Mouse (Mus musculus) cerebellum, adult 2 months (tissue): ENCODE measurements around the gene Cntnap2. TPM values are rescaled to one million over a fixed set of nuclear protein-coding genes. Genes with fewer than 3 reads are reported as not detected.
"Not testable (repeated sequence)": the region's sequence is repeated elsewhere in the genome, so short reads cannot be mapped to it uniquely, and the experiment has no call there.

Source experiments
- DNase-seq, 2 experiments: peaks; one replicate each; pipeline ENCODE4 v3.0.0; 2021
- H3K27ac ChIP-seq: fragments of 200-500 bp; 2 replicates; pipeline ENCODE4 v1.5.1; 2012; ENCODE audit warnings: low read length, control low read depth, inconsistent platforms; ENCODE audit not compliant: insufficient read depth
- H3K27me3 ChIP-seq: fragments of 200-500 bp; 2 replicates; pipeline ENCODE4 v1.6.1; 2012; ENCODE audit warnings: inconsistent platforms, mild to moderate bottlenecking, low read length, moderate library complexity; ENCODE audit not compliant: control insufficient read depth, insufficient read depth
- H3K4me1 ChIP-seq: fragments of 200-500 bp; 2 replicates; pipeline ENCODE4 v1.6.1; 2011; ENCODE audit warnings: low read length; ENCODE audit not compliant: control insufficient read depth, insufficient read depth
- H3K4me3 ChIP-seq: fragments of 200-500 bp; replicated peaks from 2 replicates; pipeline ENCODE3; 2011; ENCODE audit warnings: mild to moderate bottlenecking, low read depth, low read length, control low read depth; ENCODE audit not compliant: insufficient read depth
- CTCF ChIP-seq: fragments of 200-500 bp; IDR thresholded peaks from 2 replicates; pipeline ENCODE4 v1.5.1; 2011; ENCODE audit warnings: low read depth, mild to moderate bottlenecking, control low read depth, low read length, moderate library complexity, borderline replicate concordance; ENCODE audit not compliant: insufficient read depth
- POLR2A ChIP-seq: fragments of 200-500 bp; IDR thresholded peaks from 2 replicates; pipeline ENCODE4 v1.6.1; 2011; ENCODE audit warnings: low read length, control low read depth, borderline replicate concordance; ENCODE audit not compliant: insufficient read depth
- WGBS: fragments of 180-500 bp; shearing (Covaris S2); methylation state at CpG from one replicate; pipeline ENCODE4 v1.1.7; 2018; 5-methylcytosine and 5-hydroxymethylcytosine counted together
- polyA plus RNA-seq: library from polyadenylated mRNA; depleted of rRNA; stranded (reverse); fragments of >200 nt; gene quantifications from 2 replicates; pipeline ENCODE4 v1.2.3, GENCODE M21; 2012

The Cntnap2 gene
- polyA plus RNA-seq, 1 experiment, result 32.4 TPM

DNA sequence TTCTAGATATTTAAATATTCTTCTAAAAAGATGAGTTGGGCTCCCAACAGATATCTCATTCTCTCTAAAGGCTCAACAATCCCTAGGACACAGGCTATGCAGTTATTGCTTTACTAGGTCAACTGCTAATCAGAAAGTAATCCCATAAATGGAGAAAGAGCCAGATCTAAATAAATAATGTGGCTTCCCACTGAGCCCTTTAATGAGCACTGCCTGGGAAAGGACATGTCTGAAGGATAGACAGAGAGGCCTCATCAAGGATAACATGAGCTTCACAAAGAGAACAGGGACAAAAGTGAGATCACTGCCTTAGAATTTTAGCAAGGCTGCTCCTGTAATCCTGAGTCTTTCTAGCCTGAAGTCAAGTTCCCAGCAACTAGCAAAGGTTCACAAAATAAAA is 2138.4 kb downstream of the Cntnap2 start:
- no peak overlapping the region for H3K27ac ChIP-seq

DNA sequence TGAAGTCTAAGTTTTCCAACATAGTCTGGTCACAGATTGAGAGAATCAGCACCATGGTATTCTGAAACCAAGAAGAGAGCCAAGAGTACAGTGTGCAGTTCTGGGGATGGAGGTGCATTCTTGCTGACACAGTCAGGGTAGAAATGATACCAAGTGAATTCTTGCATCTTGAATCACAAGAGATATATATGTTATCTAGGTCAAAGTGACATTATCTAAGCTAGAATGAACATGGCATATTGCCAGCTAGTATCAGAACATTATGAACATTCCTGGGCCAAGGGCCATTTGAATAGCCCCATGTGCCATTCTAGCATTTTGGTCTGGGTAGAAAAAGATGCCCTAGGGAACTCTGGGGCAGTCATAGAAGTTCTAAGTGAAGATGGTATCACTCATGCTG is 2141.5 kb downstream of the Cntnap2 start:
- no peaks in the 10 kb centered on the region; the same call in 1 of the 2 replicates for H3K4me1 ChIP-seq
- no peaks in the 10 kb centered on the region for H3K27me3 ChIP-seq
- TF ChIP-seq POLR2A (no peak), CTCF (no peak)
- H3K4me3 ChIP-seq, result no peak overlapping the region
- no peak overlapping the region for H3K27ac ChIP-seq
- no peak for DNase-seq

More for the DNA sequence above, 2138.4 kb downstream of the Cntnap2 start:
- DNase-seq, result peak in 1 of 2 experiments; percentile 15
- Histone ChIP-seq H3K27me3 (no peaks in the 10 kb centered on the region), H3K4me1 (no peaks in the 10 kb centered on the region; the same call in 1 of the 2 replicates), H3K4me3 (no peak overlapping the region)
- TF ChIP-seq CTCF (no peak), POLR2A (no peak)

DNA sequence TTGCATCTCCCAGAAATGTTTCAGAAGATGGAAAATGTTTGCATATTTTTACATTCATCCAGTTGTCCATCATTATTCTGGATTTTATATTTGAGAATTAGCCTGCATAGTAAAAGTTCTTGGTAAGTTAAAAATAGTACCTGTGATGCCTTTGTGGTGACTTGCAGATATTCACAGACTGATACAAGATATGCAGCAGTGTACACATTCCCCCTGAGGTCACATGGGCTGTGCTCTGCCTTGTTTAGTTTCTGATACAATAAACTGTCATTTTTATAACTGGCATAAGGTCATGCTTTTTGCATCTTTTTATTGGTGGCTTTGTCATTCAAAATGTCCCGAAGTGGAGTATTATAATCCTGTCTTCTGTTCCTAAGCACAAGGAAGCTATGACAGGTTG is 2148.9 kb downstream of the Cntnap2 start:
- Histone ChIP-seq H3K27ac (no peak overlapping the region), H3K4me1 (no peaks in the 10 kb centered on the region), H3K4me3 (no peak overlapping the region), H3K27me3 (no peaks in the 10 kb centered on the region)
- no peak for DNase-seq
- WGBS, result 91% methylated on average over 1 of the region's 1 CpGs
- no peak for TF ChIP-seq CTCF
- TF ChIP-seq POLR2A, result no peak

- H3K27ac ChIP-seq, result no peak overlapping the region
- no peaks in the 10 kb centered on the region for H3K4me1 ChIP-seq
- TF ChIP-seq POLR2A, result no peak
- TF ChIP-seq CTCF, result no peak
- H3K27me3 ChIP-seq, result no peaks in the 10 kb centered on the region
- H3K4me3 ChIP-seq, result no peak overlapping the region
- no peak for DNase-seq
These were observed 2155.6 kb downstream of the Cntnap2 start for GRCm38 (mm10) chr6:47214731-47215130.

- H3K27ac ChIP-seq, H3K4me3 ChIP-seq, H3K27me3 ChIP-seq, H3K4me1 ChIP-seq, DNase-seq: not testable (repeated sequence)
- WGBS, result 71% methylated on average over 1 of the region's 1 CpGs
These were observed 2164.4 kb downstream of the Cntnap2 start for GRCm38 (mm10) chr6:47223578-47223977.

DNA sequence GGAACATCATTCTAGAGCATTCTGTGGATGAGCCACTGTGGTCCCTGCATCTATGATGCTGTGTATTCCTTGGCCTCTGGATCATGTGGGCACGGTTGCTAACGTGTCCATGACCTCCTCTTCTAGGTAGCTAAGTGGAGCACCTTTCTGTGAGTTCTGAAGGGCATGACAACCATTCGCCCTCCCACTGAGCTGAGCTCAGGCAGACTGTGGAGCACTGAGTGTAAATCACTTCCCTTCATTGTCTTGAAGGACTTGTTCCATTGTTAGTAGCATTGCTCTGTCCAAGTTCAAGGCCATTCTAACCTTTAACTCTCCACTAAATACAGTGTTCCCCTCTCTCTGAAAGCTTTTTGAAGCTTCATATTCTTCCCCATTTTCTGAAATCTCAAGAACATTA is 2166.2 kb downstream of the Cntnap2 start:
- not testable (repeated sequence) for H3K4me3 ChIP-seq, H3K27ac ChIP-seq, H3K27me3 ChIP-seq, H3K4me1 ChIP-seq, DNase-seq
- 83% methylated on average over 3 of the region's 3 CpGs for WGBS

- Histone ChIP-seq H3K4me3 (no peak overlapping the region), H3K27me3 (no peaks in the 10 kb centered on the region), H3K27ac (no peak overlapping the region), H3K4me1 (no peaks in the 10 kb centered on the region)
- WGBS, result 61% methylated on average over 3 of the region's 3 CpGs
- no peak for DNase-seq
- TF ChIP-seq CTCF (no peak), POLR2A (no peak)
These were observed 2168.4 kb downstream of the Cntnap2 start for GRCm38 (mm10) chr6:47227601-47228000.

- no peak overlapping the region for H3K27ac ChIP-seq
- no peaks in the 10 kb centered on the region for H3K27me3 ChIP-seq
- no peak for TF ChIP-seq POLR2A
- TF ChIP-seq CTCF, result no peak
- WGBS, result 54% methylated on average over 7 of the region's 7 CpGs
- H3K4me3 ChIP-seq, result no peak overlapping the region
- H3K4me1 ChIP-seq, result no peaks in the 10 kb centered on the region
- DNase-seq, result no peak
These were observed 2169.6 kb downstream of the Cntnap2 start for GRCm38 (mm10) chr6:47228676-47229317.

DNA sequence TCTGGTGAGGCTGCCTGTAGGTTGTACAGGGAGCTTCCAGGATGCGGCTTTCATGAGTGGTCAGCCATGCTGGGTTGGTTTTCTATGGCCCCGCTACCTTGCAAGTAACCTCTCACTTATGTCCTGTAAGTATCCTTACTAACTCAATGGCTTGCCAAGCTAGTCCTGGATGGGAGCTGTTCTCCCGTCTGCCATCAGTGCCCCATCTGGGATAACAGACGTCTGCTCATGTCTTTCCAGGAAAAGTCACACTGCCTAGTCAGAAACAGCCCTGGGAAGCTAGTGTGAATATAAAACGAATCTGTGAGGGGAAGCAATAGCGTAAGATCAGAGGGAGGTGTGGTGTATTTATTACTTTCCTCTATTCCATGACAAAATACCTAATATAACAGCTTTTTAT is 2172.4 kb downstream of the Cntnap2 start:
- no peaks in the 10 kb centered on the region for H3K27me3 ChIP-seq
- H3K4me3 ChIP-seq, result no peak overlapping the region
- WGBS, result 50% methylated on average over 6 of the region's 6 CpGs
- no peaks in the 10 kb centered on the region for H3K4me1 ChIP-seq
- no peak for DNase-seq
- no peak overlapping the region for H3K27ac ChIP-seq
- no peak for TF ChIP-seq CTCF
- no peak for TF ChIP-seq POLR2A
